Mouse (Mus musculus) MEL (cell line): ENCODE results near the gene Fhit.

Source experiments
- CTCF ChIP-seq, 3 experiments: IDR thresholded peaks in 2 of 3; conservative IDR thresholded peaks in 1 of 3; 2 replicates each; pipeline ENCODE4 v1.5.1; 2011 to 2012; ENCODE audit warnings: low read length in 3 of 3, low read depth in 2 of 3, mild to moderate bottlenecking in 2 of 3, improper control_type of control experiment in 1 of 3, inconsistent platforms in 1 of 3, mixed read lengths in 1 of 3, moderate library complexity in 1 of 3; ENCODE audit not compliant: control insufficient read depth in 1 of 3, insufficient read depth in 1 of 3, poor library complexity in 1 of 3, severe bottlenecking in 1 of 3
- EP300 ChIP-seq, 2 experiments: IDR thresholded peaks; 2 replicates each; pipeline ENCODE4 v1.6.1; 2011; ENCODE audit warnings: improper control_type of control experiment in 2 of 2, low read length in 2 of 2, low read depth in 1 of 2, mild to moderate bottlenecking in 1 of 2
- MAZ ChIP-seq: IDR thresholded peaks from 2 replicates; pipeline ENCODE4 v1.6.1; 2012; ENCODE audit warnings: low read depth, mild to moderate bottlenecking, inconsistent platforms, low read length, improper control_type of control experiment
- NELFE ChIP-seq: IDR thresholded peaks from 2 replicates; pipeline ENCODE4 v1.6.1; 2011; ENCODE audit warnings: low read depth, low read length, improper control_type of control experiment
- POLR2A ChIP-seq, 2 experiments: IDR thresholded peaks; 2 replicates each; pipeline ENCODE4 v1.6.1; 2011 to 2012; ENCODE audit warnings: low read length in 2 of 2, mild to moderate bottlenecking in 2 of 2, control low read depth in 1 of 2, improper control_type of control experiment in 1 of 2, low read depth in 1 of 2, moderate library complexity in 1 of 2; ENCODE audit not compliant: control insufficient read depth in 1 of 2, insufficient read depth in 1 of 2, poor library complexity in 1 of 2
- TAL1 ChIP-seq: IDR thresholded peaks from 2 replicates; pipeline ENCODE4 v1.6.1; 2012; ENCODE audit warnings: mild to moderate bottlenecking, inconsistent platforms, low read length, moderate library complexity, mixed read lengths

- TF ChIP-seq TAL1, result no peak
- no peak for TF ChIP-seq CTCF (IDR thresholded peaks at IDR 0.05 in 2 of 3, conservative IDR thresholded peaks at IDR 0.05 in 1 of 3; ENCODE audit: control insufficient read depth in 1 of 3, insufficient read depth in 1 of 3, low read depth in 2 of 3, low read length in 3 of 3, poor library complexity in 1 of 3, severe bottlenecking in 1 of 3)
- TF ChIP-seq EP300 (IDR thresholded peaks at IDR 0.05; ENCODE audit: low read depth in 1 of 2, low read length in 2 of 2), result no peak
- no peak for TF ChIP-seq POLR2A (IDR thresholded peaks at IDR 0.05; ENCODE audit: control insufficient read depth in 1 of 2, insufficient read depth in 1 of 2, low read depth in 1 of 2, low read length in 2 of 2, poor library complexity in 1 of 2)
- TF ChIP-seq NELFE, result no peak
- no peak for TF ChIP-seq MAZ
Observed at GRCm38 (mm10) chr14:10677627-10678026, 484.2 kb downstream of the Fhit start.
